Mouse (Mus musculus) limb, embryonic 11.5 days (tissue): ENCODE measurements around the gene Otop2. TPM values are rescaled to one million over a fixed set of nuclear protein-coding genes. Genes with fewer than 3 reads are reported as not detected.

Experiments used
- ATAC-seq: fragments of 200-750 bp; cut with Nextera tagmentation; 2 replicates; pipeline ENCODE4 v1.8.0; 2017; ENCODE audit warnings: low read depth; ENCODE audit not compliant: insufficient number of reproducible peaks, low FRiP score, low TSS enrichment
- DNase-seq: peaks from one replicate; pipeline ENCODE4 v3.0.0-alpha.2; 2015; ENCODE audit warnings: low spot score
- H3K27ac ChIP-seq: fragments of 300-500 bp; sonication (generic); replicated peaks from 2 replicates; pipeline ENCODE4 v1.5.1; 2014; ENCODE audit warnings: low read depth, mild to moderate bottlenecking, low read length
- H3K27me3 ChIP-seq: fragments of 300-500 bp; sonication (generic); 2 replicates; pipeline ENCODE4 v1.6.1; 2014; ENCODE audit warnings: mild to moderate bottlenecking, low read length, mixed read lengths; ENCODE audit not compliant: control insufficient read depth, insufficient read depth
- H3K36me3 ChIP-seq: fragments of 300-500 bp; sonication (generic); 2 replicates; pipeline ENCODE4 v1.6.1; 2014; ENCODE audit warnings: mild to moderate bottlenecking, low read length, moderate library complexity, mixed read lengths; ENCODE audit not compliant: control insufficient read depth, insufficient read depth
- H3K4me1 ChIP-seq: fragments of 300-500 bp; sonication (generic); 2 replicates; pipeline ENCODE4 v1.6.1; 2014; ENCODE audit warnings: low read length, mixed read lengths; ENCODE audit not compliant: control insufficient read depth, insufficient read depth
- H3K4me2 ChIP-seq: fragments of 300-500 bp; sonication (generic); 2 replicates; pipeline ENCODE4 v1.6.1; 2014; ENCODE audit warnings: low read depth, mild to moderate bottlenecking, moderate library complexity; ENCODE audit not compliant: severe bottlenecking
- H3K4me3 ChIP-seq: fragments of 300-500 bp; sonication (generic); 2 replicates; pipeline ENCODE4 v1.5.1; 2014; ENCODE audit warnings: low read depth, low read length
- H3K9ac ChIP-seq: fragments of 300-500 bp; sonication (generic); 2 replicates; pipeline ENCODE4 v1.6.1; 2014; ENCODE audit warnings: mild to moderate bottlenecking, low read length
- H3K9me3 ChIP-seq: fragments of 300-500 bp; sonication (generic); 2 replicates; pipeline ENCODE4 v1.6.1; 2016; ENCODE audit warnings: low read length; ENCODE audit not compliant: control insufficient read depth
- WGBS: fragments of 180-500 bp; shearing (Covaris S2); extraction: QIAGEN DNeasy Blood & Tissue Kit; methylation state at CpG from one replicate; pipeline ENCODE4 v1.1.7; 2014; 5-methylcytosine and 5-hydroxymethylcytosine counted together
- polyA plus RNA-seq: library from polyadenylated mRNA; unstranded; fragments of >200 nt; fragmentation: Nextera tagmentation; extraction: Ambion mirVana; gene quantifications from 2 replicates; pipeline ENCODE4 v1.2.1, GENCODE M21; 2014

Gene Otop2
- polyA plus RNA-seq, 1 experiment from 2014 or later, result not detected

DNA sequence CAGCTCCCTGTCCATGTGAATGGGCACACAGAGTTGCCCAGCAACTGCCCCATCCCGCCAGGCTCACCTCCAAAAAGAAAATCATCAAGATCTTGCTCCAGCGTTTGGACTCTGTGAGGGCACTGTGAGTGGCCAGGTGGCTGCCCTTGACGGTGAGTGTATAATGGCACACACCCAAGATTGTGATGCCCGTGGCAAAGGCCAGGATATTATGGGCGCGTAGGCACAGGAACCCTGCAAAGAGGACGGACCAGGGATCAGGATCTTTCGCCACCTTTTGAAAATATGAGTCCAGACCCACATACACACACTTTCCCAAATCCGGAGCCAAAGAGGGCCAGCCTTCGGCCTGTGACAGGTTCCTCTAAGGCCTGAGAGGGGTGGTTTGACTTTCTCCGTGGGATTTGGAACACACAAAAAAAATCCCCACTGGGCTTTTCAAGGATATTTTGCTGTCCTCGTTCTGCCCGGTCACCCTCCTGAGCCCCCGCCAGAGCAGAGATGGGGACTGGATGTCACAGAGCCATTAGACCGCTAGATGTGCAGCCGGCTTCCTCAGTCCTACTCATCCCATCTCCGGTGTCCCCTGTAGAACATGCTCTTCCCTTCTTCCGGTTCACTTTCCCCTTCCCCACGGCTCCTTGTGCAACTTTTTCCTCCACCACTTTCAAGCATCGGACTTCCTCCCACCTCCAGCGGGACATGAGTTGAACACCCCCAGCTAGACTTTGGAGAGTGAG, 10.3 kb upstream of the Otop2 start:
- no peak overlapping the region for H3K27ac ChIP-seq
- DNase-seq, result no peak

DNA sequence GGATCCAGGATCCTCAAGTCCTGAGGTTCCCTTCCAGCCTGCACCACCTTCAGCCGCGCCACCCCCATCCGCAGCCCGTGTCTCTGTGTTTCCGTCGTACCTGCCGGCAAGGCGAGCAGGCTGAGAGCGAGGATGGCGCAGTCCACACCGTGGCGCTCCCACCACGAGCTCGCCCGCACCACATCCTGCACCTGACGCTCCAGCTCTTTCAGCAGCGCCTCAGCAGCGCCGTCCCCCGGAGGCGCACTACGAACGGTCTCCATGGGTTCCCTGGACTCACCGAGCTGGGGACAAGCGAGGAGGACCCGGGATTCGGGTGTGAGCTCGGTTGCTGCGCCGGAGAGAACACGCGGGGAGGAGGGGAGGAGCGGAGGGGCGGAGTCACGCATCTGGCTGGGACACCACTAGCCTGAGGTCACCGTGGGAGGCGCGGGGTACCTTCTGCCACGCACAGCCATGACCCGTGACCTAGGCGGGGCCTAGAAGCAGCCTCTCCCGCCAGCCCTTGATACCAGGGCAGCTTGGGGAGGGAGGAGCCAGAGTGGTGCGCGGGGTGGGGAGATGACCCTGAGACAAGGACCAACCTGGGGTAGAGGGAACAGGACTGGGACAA, 9.6 kb upstream of the Otop2 start, which contains the start of gene Fads6:
Fads6 (minus strand) TSS at position 450 of the 613 bp plus-strand sequence.
- Histone ChIP-seq H3K27ac (no peak within 1 kb of the TSS), H3K27me3 (peaks cover 21% of the 10 kb centered on the region), H3K36me3 (no peaks in the 10 kb centered on the region), H3K9ac (no peak within 1 kb of the TSS), H3K4me1 (peaks cover 9% of the 10 kb centered on the region), H3K9me3 (no peaks in the 10 kb centered on the region), H3K4me2 (peak within 1 kb of the TSS; percentile 90), H3K4me3 (peak within 1 kb of the TSS; percentile 43)
- DNase-seq, result peak; percentile 61
- ATAC-seq, result peak; percentile 21; the same call in 1 of the 2 replicates
- 1% methylated on average over 43 of the region's 44 CpGs for WGBS

More for the DNA sequence above, 10.3 kb upstream of the Otop2 start:
- 58% methylated on average over 21 of the region's 21 CpGs for WGBS
- H3K36me3 ChIP-seq, result no peaks in the 10 kb centered on the region
- H3K4me3 ChIP-seq, result peak overlapping the region; percentile 43
- H3K4me1 ChIP-seq, result peaks cover 9% of the 10 kb centered on the region
- H3K27me3 ChIP-seq, result peaks cover 21% of the 10 kb centered on the region
- no peak overlapping the region for H3K9ac ChIP-seq
- ATAC-seq, result no peak
- H3K4me2 ChIP-seq, result peak overlapping the region; percentile 90
- H3K9me3 ChIP-seq, result no peaks in the 10 kb centered on the region

GRCm38 (mm10) chr11:115298160-115298559, 8.8 kb upstream of the Otop2 start:
- Histone ChIP-seq H3K9me3 (no peaks in the 10 kb centered on the region), H3K4me2 (no peak overlapping the region), H3K36me3 (no peaks in the 10 kb centered on the region), H3K27ac (no peak overlapping the region), H3K9ac (no peak overlapping the region), H3K4me3 (no peak overlapping the region), H3K4me1 (peaks cover 9% of the 10 kb centered on the region), H3K27me3 (peaks cover 21% of the 10 kb centered on the region)
- DNase-seq (no peak), ATAC-seq (no peak)
- 61% methylated on average over 8 of the region's 8 CpGs for WGBS

GRCm38 (mm10) chr11:115300745-115301144, 6.2 kb upstream of the Otop2 start:
- Histone ChIP-seq H3K27ac (no peak overlapping the region), H3K4me2 (no peak overlapping the region), H3K36me3 (no peaks in the 10 kb centered on the region), H3K4me3 (no peak overlapping the region), H3K4me1 (peaks cover 9% of the 10 kb centered on the region), H3K27me3 (peaks cover 21% of the 10 kb centered on the region), H3K9ac (no peak overlapping the region), H3K9me3 (no peaks in the 10 kb centered on the region)
- no peak for DNase-seq
- 88% methylated on average over 4 of the region's 4 CpGs for WGBS
- no peak for ATAC-seq

- Histone ChIP-seq H3K4me3 (no peak overlapping the region), H3K9me3 (no peaks in the 10 kb centered on the region), H3K27me3 (peaks cover 18% of the 10 kb centered on the region), H3K36me3 (no peaks in the 10 kb centered on the region), H3K4me1 (peaks cover 9% of the 10 kb centered on the region), H3K9ac (no peak overlapping the region), H3K27ac (no peak overlapping the region), H3K4me2 (no peak overlapping the region)
- ATAC-seq (no peak), DNase-seq (no peak)
- 83% methylated on average over 2 of the region's 2 CpGs for WGBS
These were observed 5.6 kb upstream of the Otop2 start for GRCm38 (mm10) chr11:115301351-115301750.

DNA sequence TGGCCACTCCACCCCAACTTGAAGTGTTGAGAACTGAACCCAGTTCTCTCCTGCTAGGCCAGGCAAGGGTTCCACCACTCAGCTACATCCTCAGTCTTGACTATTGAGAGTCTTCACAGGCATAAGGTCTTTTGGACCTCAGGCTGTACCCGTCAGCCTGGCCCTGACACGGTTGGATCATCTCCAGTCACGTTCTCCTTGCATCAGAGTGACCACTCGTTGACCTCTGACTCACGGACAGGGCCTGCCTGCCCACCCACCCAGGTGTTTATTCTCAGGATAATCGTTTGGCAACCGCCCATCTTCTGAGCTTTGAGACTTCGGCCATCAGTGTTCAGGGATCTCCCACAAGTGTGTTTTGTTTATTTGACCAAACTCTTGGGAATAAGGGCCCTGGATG, 3.8 kb upstream of the Otop2 start:
- no peaks in the 10 kb centered on the region for H3K36me3 ChIP-seq
- 68% methylated on average over 8 of the region's 8 CpGs for WGBS
- no peak for DNase-seq
- no peak overlapping the region for H3K4me2 ChIP-seq
- H3K27me3 ChIP-seq, result peaks cover under 1% of the 10 kb centered on the region; the same call in 1 of the 2 replicates
- H3K9ac ChIP-seq, result no peak overlapping the region
- no peak overlapping the region for H3K4me3 ChIP-seq
- H3K9me3 ChIP-seq, result no peaks in the 10 kb centered on the region
- ATAC-seq, result no peak
- H3K4me1 ChIP-seq, result no peaks in the 10 kb centered on the region
- H3K27ac ChIP-seq, result no peak overlapping the region

- Histone ChIP-seq H3K27me3 (no peaks in the 10 kb centered on the region), H3K4me1 (no peaks in the 10 kb centered on the region), H3K27ac (no peak overlapping the region), H3K4me3 (no peak overlapping the region), H3K9ac (no peak overlapping the region), H3K4me2 (no peak overlapping the region), H3K36me3 (no peaks in the 10 kb centered on the region), H3K9me3 (no peaks in the 10 kb centered on the region)
- ATAC-seq, result no peak
- DNase-seq, result no peak
- 82% methylated on average over 1 of the region's 1 CpGs for WGBS
These were observed 1.8 kb downstream of the Otop2 start for GRCm38 (mm10) chr11:115308781-115309180.

DNA sequence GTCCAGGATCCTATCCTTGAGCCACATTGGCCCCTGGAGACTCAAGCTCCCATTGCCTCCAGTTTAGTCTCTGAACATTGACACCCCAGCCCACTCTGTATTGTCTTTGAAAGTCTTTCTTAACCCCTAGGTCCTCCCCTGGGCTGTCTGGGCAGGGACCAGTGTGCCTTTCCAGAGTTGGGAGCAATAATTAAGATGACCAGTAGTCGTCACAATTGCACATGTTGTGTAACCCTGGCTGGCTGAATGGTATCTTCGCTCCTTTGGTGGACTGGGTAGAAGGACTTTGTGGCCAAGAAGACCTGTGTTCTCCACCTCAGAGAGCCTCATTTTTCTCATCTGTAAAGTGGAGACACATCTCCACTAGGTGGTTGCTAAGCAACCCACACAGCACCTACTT, 7.3 kb downstream of the Otop2 start:
- H3K9me3 ChIP-seq, result no peaks in the 10 kb centered on the region
- ATAC-seq (no peak), DNase-seq (no peak)
- H3K27me3 ChIP-seq, result peaks cover 52% of the 10 kb centered on the region
- no peak overlapping the region for H3K4me3 ChIP-seq
- H3K4me2 ChIP-seq, result no peak overlapping the region
- 45% methylated on average over 2 of the region's 2 CpGs for WGBS
- no peaks in the 10 kb centered on the region for H3K36me3 ChIP-seq
- no peak overlapping the region for H3K9ac ChIP-seq
- no peak overlapping the region for H3K27ac ChIP-seq
- H3K4me1 ChIP-seq, result no peaks in the 10 kb centered on the region
